ENCODE assay signal across 8 mouse cellular contexts in genomic region chr19:42255784-42256610, GRCm38 (mm10). TPM values are rescaled to one million over a fixed set of nuclear protein-coding genes. Genes with fewer than 3 reads are reported as not detected.
DNase-seq lines count a peak whose midpoint lies in the region; ATAC-seq lines count a peak whose summit lies in the region.

No protein-coding gene starts in this region.

- H3K4me2 ChIP-seq in forebrain, embryonic 13.5 days: peak overlapping the region; percentile 76
- peak overlapping the region; percentile 61 for H3K4me2 ChIP-seq in lung, embryonic 16.5 days (ENCODE audit: low read depth, low read length)

- no peak overlapping the region; the same call in 1 of the 2 replicates for H3K27ac ChIP-seq in forebrain, embryonic 13.5 days
- no peak overlapping the region for H3K27ac ChIP-seq in lung, embryonic 16.5 days (ENCODE audit: low read length)

- H3K4me1 ChIP-seq in forebrain, embryonic 13.5 days: peaks cover 23% of the 10 kb centered on the region
- no peaks in the 10 kb centered on the region; the same call in 1 of the 2 replicates for H3K4me1 ChIP-seq in lung, embryonic 16.5 days (replicated peaks; ENCODE audit: control insufficient read depth, insufficient read depth, low read length)

- peaks cover 22% of the 10 kb centered on the region for H3K27me3 ChIP-seq in forebrain, embryonic 13.5 days
- peaks cover 13% of the 10 kb centered on the region for H3K27me3 ChIP-seq in lung, embryonic 16.5 days (ENCODE audit: control insufficient read depth, insufficient read depth, low read depth, low read length)

- intact Hi-C loops in heart, postnatal 10 days (cut with DNase I): no loop called here

- peak overlapping the region; percentile 56 for H3K4me3 ChIP-seq in forebrain, embryonic 13.5 days
- H3K4me3 ChIP-seq in lung, embryonic 16.5 days (ENCODE audit: low read length): peak overlapping the region; percentile 35

- peak; percentile 71 for ATAC-seq in forebrain, embryonic 13.5 days
- ATAC-seq in lung, embryonic 16.5 days (ENCODE audit: low read depth): peak; percentile 95

- peak overlapping the region; percentile 77 for H3K9ac ChIP-seq in forebrain, embryonic 13.5 days
- H3K9ac ChIP-seq in lung, embryonic 16.5 days (ENCODE audit: low read length): no peak overlapping the region

- no peaks in the 10 kb centered on the region for H3K36me3 ChIP-seq in forebrain, embryonic 13.5 days (ENCODE audit: poor library complexity, severe bottlenecking)
- H3K36me3 ChIP-seq in lung, embryonic 16.5 days (ENCODE audit: control insufficient read depth, insufficient read depth, low read length): no peaks in the 10 kb centered on the region

- peak; percentile 88 for DNase-seq in ES-CJ7 (ENCODE audit: low read depth, low spot score)
- DNase-seq in c-Kit-positive CD71-positive TER-119-positive erythroid progenitor cells, embryonic 14.5 days (ENCODE audit: low spot score): peak; percentile 25
- DNase-seq in heart, postnatal 10 days: peak; percentile 88 to 91
- DNase-seq in kidney, postnatal 36 days: peak; percentile 44 to 83
- peak; percentile 88 for DNase-seq in ovary, postnatal 14 days (ENCODE audit: low spot score)
- DNase-seq in urinary bladder, adult 18-20 months (ENCODE audit: low spot score in 2 of 2): peak; percentile 8 to 34

- H3K9me3 ChIP-seq in forebrain, embryonic 13.5 days (replicated peaks): no peaks in the 10 kb centered on the region
- no peaks in the 10 kb centered on the region for H3K9me3 ChIP-seq in lung, embryonic 16.5 days (ENCODE audit: control insufficient read depth, low read length)

- 3% methylated on average over 34 of the region's 42 CpGs for WGBS in forebrain, embryonic 13.5 days
- 3% methylated on average over 33 of the region's 42 CpGs for WGBS in lung, embryonic 16.5 days

RNA-seq across cellular contexts. Expression of gene Golga7b, which starts 8.6 kb away (rescaled TPM):
- 12.9 and 14.9 TPM in 2 replicates for polyA plus RNA-seq in forebrain, embryonic 13.5 days (2015; fragmentation: Nextera tagmentation; extraction: Ambion mirVana)
- total RNA-seq in heart, postnatal 10 days (2021): under 1 TPM; 0.29 to 0.30 TPM
- polyA plus RNA-seq in lung, embryonic 16.5 days (2015; fragmentation: Nextera tagmentation; extraction: Ambion mirVana): 0.11 and 0.40 TPM in 2 replicates

RNA-seq across cellular contexts. Expression of gene Sfrp5, which starts 53.9 kb away (rescaled TPM):
- polyA plus RNA-seq in forebrain, embryonic 13.5 days (2015; fragmentation: Nextera tagmentation; extraction: Ambion mirVana): 0.21 TPM in 1 of 2 replicates, not detected in the other
- total RNA-seq in heart, postnatal 10 days (2021): 1 to 10 TPM; 1.0 to 2.3 TPM
- polyA plus RNA-seq in lung, embryonic 16.5 days (2015; fragmentation: Nextera tagmentation; extraction: Ambion mirVana): 0.35 and 0.60 TPM in 2 replicates

Comparison
In these comparisons a context has a peak if more than half of its experiments do, and no peak if none do; other contexts are left out.
1. DNase-seq: peak in every context shown above with its lines; median percentile 90 in heart, postnatal 10 days; 88 in ES-CJ7; 88 in ovary, postnatal 14 days; 64 in kidney, postnatal 36 days; 25 in c-Kit-positive CD71-positive TER-119-positive erythroid progenitor cells, embryonic 14.5 days; 21 in urinary bladder, adult 18-20 months.